Mouse (Mus musculus): ENCODE data around the gene Nbr1. TPM values are rescaled to one million over a fixed set of nuclear protein-coding genes. Genes with fewer than 3 reads are reported as not detected.
A peak's percentile ranks its signal among the peaks of the same experiment; 100 is the strongest.
"Not testable (repeated sequence)": the region's sequence is repeated elsewhere in the genome, so short reads cannot be mapped to it uniquely, and the experiment has no call there.

The Nbr1 gene
- polyA plus RNA-seq, 1 experiment from 2014 or later: 50.9 TPM

- not testable (repeated sequence) for H3K9ac ChIP-seq (ENCODE audit: low read length); H3K9me3 ChIP-seq (ENCODE audit: control insufficient read depth, low read length); H3K27ac ChIP-seq (ENCODE audit: low read depth); DNase-seq (ENCODE audit: low spot score); H3K4me2 ChIP-seq (ENCODE audit: low read length); H3K36me3 ChIP-seq (ENCODE audit: control insufficient read depth, insufficient read depth, low read length); H3K27me3 ChIP-seq (replicated peaks; ENCODE audit: control insufficient read depth, insufficient read depth, low read length); ATAC-seq (replicated peaks; ENCODE audit: low FRiP score, low TSS enrichment, low read depth); H3K4me1 ChIP-seq (replicated peaks; ENCODE audit: control insufficient read depth, insufficient read depth, low read length); H3K4me3 ChIP-seq (ENCODE audit: low read depth, low read length)
- 81% methylated on average over 4 of the region's 4 CpGs for WGBS
Measured at GRCm38 (mm10) chr11:101607134-101607533, 55.2 kb downstream of the Nbr1 start.

- no peak for ATAC-seq (replicated peaks; ENCODE audit: low FRiP score, low TSS enrichment, low read depth)
- DNase-seq (ENCODE audit: low spot score): no peak
- Histone ChIP-seq H3K9ac (ENCODE audit: low read length) (no peak overlapping the region), H3K4me1 (replicated peaks; ENCODE audit: control insufficient read depth, insufficient read depth, low read length) (no peaks in the 10 kb centered on the region), H3K36me3 (ENCODE audit: control insufficient read depth, insufficient read depth, low read length) (no peaks in the 10 kb centered on the region), H3K4me3 (ENCODE audit: low read depth, low read length) (no peak overlapping the region), H3K9me3 (ENCODE audit: control insufficient read depth, low read length) (no peaks in the 10 kb centered on the region), H3K4me2 (ENCODE audit: low read length) (peak overlapping the region; percentile 7; the same call in 1 of the 2 replicates), H3K27ac (ENCODE audit: low read depth) (no peak overlapping the region), H3K27me3 (replicated peaks; ENCODE audit: control insufficient read depth, insufficient read depth, low read length) (no peaks in the 10 kb centered on the region)
- 20% methylated on average over 11 of the region's 11 CpGs for WGBS
Measured at GRCm38 (mm10) chr11:101610445-101610844, 58.5 kb downstream of the Nbr1 start.

DNA sequence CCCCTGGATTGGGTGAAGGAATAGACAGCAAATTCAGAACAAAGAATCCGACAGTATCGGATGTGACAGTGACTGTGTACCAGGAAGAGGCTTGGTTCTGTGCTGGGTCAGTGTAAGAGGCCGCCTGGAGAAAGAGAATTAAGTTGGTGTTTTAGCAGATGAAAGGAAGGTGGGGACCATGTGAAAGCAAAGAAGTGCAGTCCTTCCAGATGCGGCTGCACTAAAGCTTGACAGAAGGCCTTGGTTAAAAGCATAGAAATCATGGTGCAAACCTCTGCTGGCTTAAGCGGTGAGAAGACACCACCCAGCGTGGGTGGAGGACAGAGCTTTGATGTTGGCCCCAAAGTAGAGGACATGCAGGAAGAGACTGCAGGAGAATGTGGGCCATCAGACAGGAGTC is 61.6 kb downstream of the Nbr1 start:
- H3K4me1 ChIP-seq (replicated peaks; ENCODE audit: control insufficient read depth, insufficient read depth, low read length): peaks cover 19% of the 10 kb centered on the region
- 72% methylated on average over 6 of the region's 6 CpGs for WGBS
- H3K27ac ChIP-seq (ENCODE audit: low read depth): no peak overlapping the region
- H3K4me2 ChIP-seq (ENCODE audit: low read length): no peak overlapping the region
- no peaks in the 10 kb centered on the region for H3K27me3 ChIP-seq (replicated peaks; ENCODE audit: control insufficient read depth, insufficient read depth, low read length)
- no peaks in the 10 kb centered on the region for H3K36me3 ChIP-seq (ENCODE audit: control insufficient read depth, insufficient read depth, low read length)
- H3K4me3 ChIP-seq (ENCODE audit: low read depth, low read length): no peak overlapping the region
- no peak overlapping the region for H3K9ac ChIP-seq (ENCODE audit: low read length)
- ATAC-seq (replicated peaks; ENCODE audit: low FRiP score, low TSS enrichment, low read depth) (no peak), DNase-seq (ENCODE audit: low spot score) (no peak)
- no peaks in the 10 kb centered on the region for H3K9me3 ChIP-seq (ENCODE audit: control insufficient read depth, low read length)

DNA sequence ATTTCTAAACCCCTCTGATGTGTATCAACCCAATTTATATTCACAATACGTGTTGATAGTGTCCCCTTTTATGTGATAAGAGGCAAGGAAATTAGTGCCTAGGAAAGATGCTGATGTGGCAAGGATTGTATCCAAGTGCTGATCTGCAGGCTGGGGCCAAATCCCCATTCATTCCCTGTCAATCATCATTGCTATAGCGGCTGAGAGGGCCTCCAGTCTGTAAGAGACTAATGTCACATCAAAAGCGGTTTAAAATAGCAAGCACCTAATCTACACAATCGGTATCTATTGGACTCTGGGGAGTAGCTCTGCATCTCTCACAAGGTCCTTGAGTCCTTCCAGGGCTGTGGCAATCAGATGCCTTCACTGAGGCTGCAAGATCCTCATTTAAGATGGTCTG is 62.2 kb downstream of the Nbr1 start:
- no peak for DNase-seq (ENCODE audit: low spot score)
- Histone ChIP-seq H3K27ac (ENCODE audit: low read depth) (no peak overlapping the region), H3K4me3 (ENCODE audit: low read depth, low read length) (no peak overlapping the region), H3K36me3 (ENCODE audit: control insufficient read depth, insufficient read depth, low read length) (no peaks in the 10 kb centered on the region), H3K27me3 (replicated peaks; ENCODE audit: control insufficient read depth, insufficient read depth, low read length) (no peaks in the 10 kb centered on the region), H3K9me3 (ENCODE audit: control insufficient read depth, low read length) (no peaks in the 10 kb centered on the region), H3K4me1 (replicated peaks; ENCODE audit: control insufficient read depth, insufficient read depth, low read length) (peaks cover 19% of the 10 kb centered on the region), H3K9ac (ENCODE audit: low read length) (no peak overlapping the region), H3K4me2 (ENCODE audit: low read length) (no peak overlapping the region)
- no peak for ATAC-seq (replicated peaks; ENCODE audit: low FRiP score, low TSS enrichment, low read depth)
- WGBS: 72% methylated on average over 4 of the region's 4 CpGs

DNA sequence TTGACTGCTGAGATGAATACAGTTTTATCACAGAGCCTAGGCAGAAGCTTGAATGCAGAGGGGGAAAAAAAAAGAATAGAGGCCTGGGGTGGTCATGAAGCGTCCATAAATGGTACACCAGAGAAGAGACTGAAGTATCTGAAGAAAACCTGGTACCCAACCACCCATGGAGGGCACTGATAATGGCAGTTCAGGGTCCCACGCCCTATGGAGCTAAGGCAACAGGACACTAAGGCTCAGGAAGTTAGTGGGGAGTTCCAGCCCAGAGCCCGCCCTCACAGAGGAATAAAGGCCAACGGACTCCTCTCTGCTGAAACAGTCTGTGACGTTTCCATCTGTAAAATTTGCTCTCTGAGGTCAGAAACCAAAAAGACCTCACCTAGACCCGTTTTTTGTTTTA is 63.4 kb downstream of the Nbr1 start:
- Histone ChIP-seq H3K9ac (ENCODE audit: low read length) (no peak overlapping the region), H3K4me1 (replicated peaks; ENCODE audit: control insufficient read depth, insufficient read depth, low read length) (peaks cover 19% of the 10 kb centered on the region), H3K27me3 (replicated peaks; ENCODE audit: control insufficient read depth, insufficient read depth, low read length) (no peaks in the 10 kb centered on the region), H3K9me3 (ENCODE audit: control insufficient read depth, low read length) (no peaks in the 10 kb centered on the region), H3K4me2 (ENCODE audit: low read length) (no peak overlapping the region), H3K27ac (ENCODE audit: low read depth) (no peak overlapping the region), H3K36me3 (ENCODE audit: control insufficient read depth, insufficient read depth, low read length) (no peaks in the 10 kb centered on the region), H3K4me3 (ENCODE audit: low read depth, low read length) (no peak overlapping the region)
- no peak for ATAC-seq (replicated peaks; ENCODE audit: low FRiP score, low TSS enrichment, low read depth)
- no peak for DNase-seq (ENCODE audit: low spot score)
- WGBS: 78% methylated on average over 6 of the region's 6 CpGs

GRCm38 (mm10) chr11:101616104-101616503 is 64.2 kb downstream of the Nbr1 start:
- Histone ChIP-seq H3K27ac (ENCODE audit: low read depth) (no peak overlapping the region), H3K36me3 (ENCODE audit: control insufficient read depth, insufficient read depth, low read length) (no peaks in the 10 kb centered on the region), H3K4me2 (ENCODE audit: low read length) (no peak overlapping the region), H3K4me3 (ENCODE audit: low read depth, low read length) (no peak overlapping the region), H3K9ac (ENCODE audit: low read length) (no peak overlapping the region), H3K4me1 (replicated peaks; ENCODE audit: control insufficient read depth, insufficient read depth, low read length) (peaks cover 19% of the 10 kb centered on the region), H3K27me3 (replicated peaks; ENCODE audit: control insufficient read depth, insufficient read depth, low read length) (no peaks in the 10 kb centered on the region), H3K9me3 (ENCODE audit: control insufficient read depth, low read length) (no peaks in the 10 kb centered on the region)
- ATAC-seq (replicated peaks; ENCODE audit: low FRiP score, low TSS enrichment, low read depth) (no peak), DNase-seq (ENCODE audit: low spot score) (no peak)
- WGBS: 88% methylated on average over 8 of the region's 8 CpGs

DNA sequence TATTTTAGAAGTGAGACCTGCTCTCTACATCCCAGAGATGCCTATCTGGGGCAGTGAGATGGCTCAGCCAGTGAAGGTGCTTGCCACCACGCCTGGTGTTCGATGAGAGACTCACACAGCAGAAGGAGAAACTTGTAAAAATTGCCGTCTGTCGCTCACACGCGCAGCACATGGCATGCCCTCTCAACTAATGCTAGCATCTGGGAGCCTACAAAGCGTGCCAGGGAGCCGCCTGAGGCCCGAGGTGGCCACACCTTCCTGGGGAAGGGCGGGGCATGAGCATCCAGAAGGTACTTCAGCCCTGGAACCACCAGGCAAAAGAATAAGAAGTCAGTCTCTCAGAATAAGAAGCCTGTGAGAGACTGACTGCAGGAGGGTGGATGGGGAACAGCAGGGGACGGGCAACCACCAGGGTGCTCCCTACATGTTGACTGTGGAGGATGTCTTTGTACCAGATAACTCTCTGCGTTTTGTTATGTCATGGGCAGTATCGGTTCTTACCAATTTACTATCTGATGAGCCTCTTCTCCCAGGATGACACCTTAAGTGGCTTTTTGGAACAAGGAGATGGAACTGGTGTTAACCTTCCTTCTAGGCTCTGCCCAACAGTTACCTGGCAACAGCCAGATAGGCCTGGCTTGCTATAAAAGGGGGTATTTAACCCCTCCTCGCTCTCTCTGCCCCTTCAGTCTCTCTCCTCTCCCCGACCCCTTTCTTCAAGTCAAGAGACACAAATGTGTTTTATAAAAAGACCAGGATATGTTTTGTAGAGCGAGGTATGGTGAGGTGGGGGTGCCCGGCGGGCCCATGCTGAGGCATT is 65.2 kb downstream of the Nbr1 start:
- 25% methylated on average over 18 of the region's 18 CpGs for WGBS
- Histone ChIP-seq H3K4me2 (ENCODE audit: low read length) (peak overlapping the region; percentile 30), H3K9me3 (ENCODE audit: control insufficient read depth, low read length) (no peaks in the 10 kb centered on the region), H3K36me3 (ENCODE audit: control insufficient read depth, insufficient read depth, low read length) (no peaks in the 10 kb centered on the region), H3K9ac (ENCODE audit: low read length) (no peak overlapping the region), H3K27me3 (replicated peaks; ENCODE audit: control insufficient read depth, insufficient read depth, low read length) (no peaks in the 10 kb centered on the region), H3K27ac (ENCODE audit: low read depth) (no peak overlapping the region), H3K4me1 (replicated peaks; ENCODE audit: control insufficient read depth, insufficient read depth, low read length) (peaks cover 19% of the 10 kb centered on the region), H3K4me3 (ENCODE audit: low read depth, low read length) (no peak overlapping the region)
- ATAC-seq (replicated peaks; ENCODE audit: low FRiP score, low TSS enrichment, low read depth) (0 out of 2 replicates have a peak, but pooled peaks have one; percentile 22), DNase-seq (ENCODE audit: low spot score) (no peak)

- peak overlapping the region; percentile 16; the same call in 1 of the 2 replicates for H3K4me3 ChIP-seq (ENCODE audit: low read depth, low read length)
- ATAC-seq (replicated peaks; ENCODE audit: low FRiP score, low TSS enrichment, low read depth) (peak; percentile 70; the same call in 1 of the 2 replicates), DNase-seq (ENCODE audit: low spot score) (peak; percentile 73)
- H3K4me2 ChIP-seq (ENCODE audit: low read length): peak overlapping the region; percentile 30
- no peaks in the 10 kb centered on the region for H3K27me3 ChIP-seq (replicated peaks; ENCODE audit: control insufficient read depth, insufficient read depth, low read length)
- no peaks in the 10 kb centered on the region for H3K9me3 ChIP-seq (ENCODE audit: control insufficient read depth, low read length)
- H3K4me1 ChIP-seq (replicated peaks; ENCODE audit: control insufficient read depth, insufficient read depth, low read length): peaks cover 19% of the 10 kb centered on the region
- whole genome bisulfite sequencing: 12% methylated on average over 8 of the region's 8 CpGs
- peak overlapping the region; percentile 47; the same call in 1 of the 2 replicates for H3K27ac ChIP-seq (ENCODE audit: low read depth)
- no peak overlapping the region; the same call in 1 of the 2 replicates for H3K9ac ChIP-seq (ENCODE audit: low read length)
- no peaks in the 10 kb centered on the region for H3K36me3 ChIP-seq (ENCODE audit: control insufficient read depth, insufficient read depth, low read length)
Measured at GRCm38 (mm10) chr11:101617849-101618248, 65.9 kb downstream of the Nbr1 start.

- H3K9me3 ChIP-seq (ENCODE audit: control insufficient read depth, low read length): no peaks in the 10 kb centered on the region
- no peak for ATAC-seq (replicated peaks; ENCODE audit: low FRiP score, low TSS enrichment, low read depth)
- H3K4me1 ChIP-seq (replicated peaks; ENCODE audit: control insufficient read depth, insufficient read depth, low read length): peaks cover 19% of the 10 kb centered on the region
- no peak overlapping the region for H3K4me3 ChIP-seq (ENCODE audit: low read depth, low read length)
- H3K4me2 ChIP-seq (ENCODE audit: low read length): peak overlapping the region; percentile 30; the same call in 1 of the 2 replicates
- H3K9ac ChIP-seq (ENCODE audit: low read length): no peak overlapping the region
- no peak for DNase-seq (ENCODE audit: low spot score)
- peak overlapping the region; percentile 47; the same call in 1 of the 2 replicates for H3K27ac ChIP-seq (ENCODE audit: low read depth)
- H3K36me3 ChIP-seq (ENCODE audit: control insufficient read depth, insufficient read depth, low read length): no peaks in the 10 kb centered on the region
- no peaks in the 10 kb centered on the region for H3K27me3 ChIP-seq (replicated peaks; ENCODE audit: control insufficient read depth, insufficient read depth, low read length)
- WGBS: 78% methylated on average over 3 of the region's 3 CpGs
Measured at GRCm38 (mm10) chr11:101618596-101618995, 66.6 kb downstream of the Nbr1 start.

Data from intestine, embryonic 14.5 days (tissue).